24 mouse cellular contexts compared by ENCODE assay signal in genomic region chr5:110274846-110275245, GRCm38 (mm10). TPM values are rescaled to one million over a fixed set of nuclear protein-coding genes. Genes with fewer than 3 reads are reported as not detected.
A peak's percentile ranks its signal among the peaks of the same experiment; 100 is the strongest.
DNase-seq lines count a peak whose midpoint lies in the region; ATAC-seq and TF ChIP-seq lines count a peak whose summit lies in the region.
"Had no signal": no experiment of that assay in that cellular context is flagged by ENCODE, and none has a peak within 500 bp of the region (broad histone marks: within the 10 kb centered on the region; RNA-seq: fewer than 3 reads in every experiment).

No protein-coding gene starts in this region.

- H3K4me1 ChIP-seq in lung, postnatal 0 days (ENCODE audit: insufficient read depth, low read depth, low read length): no peaks in the 10 kb centered on the region
- H3K4me1 ChIP-seq in G1E (ENCODE audit: insufficient read depth, low read depth, low read length): peaks cover 38% of the 10 kb centered on the region
- H3K4me1 ChIP-seq: embryonic facial prominence, embryonic 10.5 days; embryonic facial prominence, embryonic 12.5 days; forebrain, embryonic 12.5 days had no signal

- in situ Hi-C loops in Patski (cut with MboI; ENCODE audit: low pct_unique_long_range_greater_than_20kb): no loop called here

- POLR2A ChIA-PET in Patski (lab: Charles Lee): no interaction called here

- TF ChIP-seq EP300 in lung, postnatal 0 days (IDR thresholded peaks at IDR 0.05): no peak

- peak; percentile 73 for DNase-seq in lung, postnatal 0 days (ENCODE audit: low spot score)
- DNase-seq in lung, postnatal 25 days (ENCODE audit: low spot score): no peak
- no peak for DNase-seq in G1E (ENCODE audit: low spot score)
- no peak for DNase-seq in Patski (ENCODE audit: low read depth, low spot score)
- peak; percentile 62 for DNase-seq in fat pad, adult 2 months (ENCODE audit: extremely low read depth, low read depth, low spot score)
- no peak for DNase-seq in heart, adult 11 months
- DNase-seq in left cerebral cortex, postnatal 4 days: no peak
- DNase-seq: adrenal gland, adult 2 months; adrenal gland, postnatal 10 days; adrenal gland, postnatal 25 days; B cell, adult 2 months; cerebellum, adult 11 months; cerebellum, adult 18-20 months; cerebellum, adult 8-10 months; cerebellum, adult 9-11 months; cerebellum, postnatal 14 days; cerebellum, postnatal 36 days had no signal

- H3K27me3 ChIP-seq in lung, postnatal 0 days (replicated peaks; ENCODE audit: insufficient read depth, low read length): no peaks in the 10 kb centered on the region
- H3K27me3 ChIP-seq in G1E (ENCODE audit: insufficient read depth, low read length) (no peaks in the 10 kb centered on the region), Patski (no peaks in the 10 kb centered on the region)
- H3K27me3 ChIP-seq: CH12.LX; embryonic facial prominence, embryonic 12.5 days; forebrain, embryonic 12.5 days had no signal

- 0 out of 2 replicates have a peak overlapping the region, but pooled peaks have one; percentile 15 for H3K27ac ChIP-seq in lung, postnatal 0 days (ENCODE audit: low read length)
- H3K27ac ChIP-seq: embryonic facial prominence, embryonic 10.5 days; embryonic facial prominence, embryonic 12.5 days; forebrain, embryonic 12.5 days had no signal

- H3K9ac ChIP-seq in lung, postnatal 0 days (replicated peaks; ENCODE audit: low read depth): no peak overlapping the region
- H3K9ac ChIP-seq: embryonic facial prominence, embryonic 12.5 days; forebrain, embryonic 12.5 days had no signal

- no peaks in the 10 kb centered on the region for H3K9me3 ChIP-seq in lung, postnatal 0 days (ENCODE audit: low read length)
- no peaks in the 10 kb centered on the region for H3K9me3 ChIP-seq in G1E (replicated peaks)
- H3K9me3 ChIP-seq: embryonic facial prominence, embryonic 10.5 days; embryonic facial prominence, embryonic 12.5 days; forebrain, embryonic 12.5 days had no signal

- no peak for TF ChIP-seq CTCF in lung, postnatal 0 days (IDR thresholded peaks at IDR 0.05)
- TF ChIP-seq CTCF in G1E (IDR thresholded peaks at IDR 0.05; ENCODE audit: low read depth, low read length) (no peak), Patski (IDR thresholded peaks at IDR 0.05) (no peak)

- peak; percentile 78 for ATAC-seq in lung, postnatal 0 days
- ATAC-seq in G1E (ENCODE audit: extremely low read depth, insufficient number of reproducible peaks, low FRiP score, poor library complexity, severe bottlenecking): no peak
- ATAC-seq in Patski: peak; percentile 66
- ATAC-seq: forebrain, embryonic 14.5 days; forebrain, embryonic 16.5 days had no signal

- H3K4me2 ChIP-seq in lung, postnatal 0 days (replicated peaks; ENCODE audit: low read depth, low read length): no peak overlapping the region
- H3K4me2 ChIP-seq: embryonic facial prominence, embryonic 12.5 days; forebrain, embryonic 12.5 days had no signal

- no peaks in the 10 kb centered on the region for H3K36me3 ChIP-seq in lung, postnatal 0 days (ENCODE audit: insufficient read depth, low read length)
- peaks cover 44% of the 10 kb centered on the region for H3K36me3 ChIP-seq in G1E (replicated peaks)
- H3K36me3 ChIP-seq: embryonic facial prominence, embryonic 10.5 days; embryonic facial prominence, embryonic 12.5 days; forebrain, embryonic 12.5 days had no signal

- no peak overlapping the region for H3K4me3 ChIP-seq in lung, postnatal 0 days (ENCODE audit: low read depth, low read length)
- peak overlapping the region; percentile 28; the same call in 1 of the 2 replicates for H3K4me3 ChIP-seq in G1E (ENCODE audit: low read depth, low read length)
- H3K4me3 ChIP-seq: embryonic facial prominence, embryonic 10.5 days; embryonic facial prominence, embryonic 12.5 days; erythroblast, embryonic 14.5 days; forebrain, embryonic 12.5 days had no signal

- CTCF ChIA-PET in Patski (lab: Charles Lee): interaction anchor here (1.7 kb wide), 1 partner anchor 10 kb away, joined by 4 read pairs; no protein-coding TSS in a partner anchor

- intact Hi-C loops in left cerebral cortex, postnatal 4 days (cut with DNase I): no loop called here

- 43% methylated on average over 2 of the region's 2 CpGs for WGBS in lung, postnatal 0 days

RNA-seq across cellular contexts. Expression of gene Pgam5, which starts 5.1 kb away (rescaled TPM):
- polyA plus RNA-seq in lung, postnatal 0 days (2015; fragmentation: Nextera tagmentation; extraction: Ambion mirVana): 32.0 and 33.6 TPM in 2 replicates
- total RNA-seq in G1E (2014; fragmentation: Nextera tagmentation): 52.8 and 69.2 TPM in 2 replicates
- total RNA-seq in G1E (2017): 67.0 and 76.5 TPM in 2 replicates
- 20.9 and 23.8 TPM in 2 replicates for polyA plus RNA-seq in G1E (2012)
- polyA plus RNA-seq in Patski (2021): 65.6 TPM
- total RNA-seq in left cerebral cortex, postnatal 4 days (2021): 10 to 100 TPM; 66.5 to 66.9 TPM

RNA-seq across cellular contexts. Expression of gene Pxmp2, which starts 11.1 kb away (rescaled TPM):
- 12.8 and 14.4 TPM in 2 replicates for polyA plus RNA-seq in lung, postnatal 0 days (2015; fragmentation: Nextera tagmentation; extraction: Ambion mirVana)
- total RNA-seq in G1E (2014; fragmentation: Nextera tagmentation) (13.0 and 17.5 TPM in 2 replicates), G1E (2017) (12.9 and 15.6 TPM in 2 replicates)
- polyA plus RNA-seq in G1E (2012) (41.4 and 52.9 TPM in 2 replicates), Patski (2021) (8.2 TPM)
- 1 to 10 TPM; 5.9 to 7.0 TPM for total RNA-seq in left cerebral cortex, postnatal 4 days (2021)

RNA-seq across cellular contexts. Expression of gene Pole, which starts 11.3 kb away (rescaled TPM):
- 2.2 and 2.4 TPM in 2 replicates for polyA plus RNA-seq in lung, postnatal 0 days (2015; fragmentation: Nextera tagmentation; extraction: Ambion mirVana)
- total RNA-seq in G1E (2014; fragmentation: Nextera tagmentation): 139 and 144 TPM in 2 replicates
- total RNA-seq in G1E (2017): 64.6 and 67.2 TPM in 2 replicates
- polyA plus RNA-seq in G1E (2012): 30.0 and 30.9 TPM in 2 replicates
- 20.3 TPM for polyA plus RNA-seq in Patski (2021)
- total RNA-seq in left cerebral cortex, postnatal 4 days (2021): 1 to 10 TPM; 8.0 to 9.1 TPM

RNA-seq across cellular contexts. Expression of gene Ankle2, which starts 44.0 kb away (rescaled TPM):
- 15.5 and 18.0 TPM in 2 replicates for polyA plus RNA-seq in lung, postnatal 0 days (2015; fragmentation: Nextera tagmentation; extraction: Ambion mirVana)
- total RNA-seq in G1E (2014; fragmentation: Nextera tagmentation) (42.6 and 52.7 TPM in 2 replicates), G1E (2017) (34.3 and 40.7 TPM in 2 replicates)
- polyA plus RNA-seq in G1E (2012) (8.1 and 11.7 TPM in 2 replicates), Patski (2021) (40.2 TPM)
- 10 to 100 TPM; 34.2 to 38.6 TPM for total RNA-seq in left cerebral cortex, postnatal 4 days (2021)

Comparison
In these comparisons a context has a peak if more than half of its experiments do, and no peak if none do; other contexts are left out.
1. DNase-seq: peak in lung, postnatal 0 days (single experiment) and fat pad, adult 2 months (single experiment); none in lung, postnatal 25 days (single experiment), G1E (single experiment), Patski (single experiment), heart, adult 11 months (single experiment) and left cerebral cortex, postnatal 4 days (single experiment).